Mouse (Mus musculus) embryo, embryonic 11 days (tissue): ENCODE results near the gene Cfap61.

Experiments used
- DNase-seq: peaks from one replicate; pipeline ENCODE4 v3.0.0-alpha.2; 2015

Gene Cfap61

GRCm38 (mm10) chr2:146259787-146260560, 325.4 kb downstream of the Cfap61 start:
- no peak for DNase-seq

DNA sequence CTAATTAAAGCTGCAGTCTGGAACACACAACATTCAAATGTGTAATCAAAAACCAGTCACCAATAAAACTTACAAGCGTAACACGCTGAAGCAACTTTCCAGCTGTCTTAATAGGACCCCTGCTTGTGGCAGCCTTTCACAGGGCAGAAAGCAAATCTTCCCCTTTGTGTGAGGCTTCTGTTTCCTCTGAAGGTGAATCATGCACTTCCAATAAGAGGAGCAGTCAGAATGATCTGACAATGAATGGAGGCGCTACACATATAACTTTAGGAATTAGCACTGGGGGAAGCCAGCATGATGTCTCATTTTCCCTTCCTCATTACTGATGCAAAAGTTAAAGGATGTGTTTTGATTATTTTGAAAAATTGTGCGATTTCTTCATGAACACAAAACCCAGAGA, 326.6 kb downstream of the Cfap61 start:
- DNase-seq: no peak

GRCm38 (mm10) chr2:146262215-146262614, 327.6 kb downstream of the Cfap61 start:
- DNase-seq: peak; percentile 71

DNA sequence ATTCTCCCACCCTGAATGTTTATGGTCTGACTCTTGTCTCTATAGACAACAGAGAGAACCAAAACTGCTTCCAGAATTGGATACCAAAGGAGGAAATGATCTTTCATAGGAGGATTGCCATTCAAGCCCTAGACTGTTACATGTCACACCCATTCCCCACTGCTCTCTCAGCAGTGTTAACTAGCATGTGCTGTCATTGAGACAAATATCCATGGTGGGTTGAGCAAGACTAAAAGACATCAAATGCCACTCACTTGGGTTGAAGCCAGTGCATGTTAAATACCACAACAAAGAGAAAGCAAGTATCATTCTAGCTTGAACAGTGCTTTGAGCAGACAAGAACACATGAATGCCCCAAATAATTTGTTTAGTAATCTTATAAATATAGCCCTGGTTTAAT, 328.4 kb downstream of the Cfap61 start:
- DNase-seq: no peak
